Mouse (Mus musculus) stomach, embryonic 14.5 days (tissue): Measurements from ENCODE around the gene Trhr2. TPM values are rescaled to one million over a fixed set of nuclear protein-coding genes. Genes with fewer than 3 reads are reported as not detected.

Experiments
- ATAC-seq: fragments of 200-750 bp; cut with Nextera tagmentation; 2 replicates; pipeline ENCODE4 v1.8.0; 2017; ENCODE audit warnings: low read depth, moderate TSS enrichment; ENCODE audit not compliant: insufficient number of reproducible peaks, insufficient read depth, low FRiP score
- H3K27ac ChIP-seq: fragments of 300-500 bp; sonication (generic); 2 replicates; pipeline ENCODE4 v1.5.1; 2014; ENCODE audit warnings: mild to moderate bottlenecking, low read length, moderate library complexity, mixed read lengths
- H3K27me3 ChIP-seq: fragments of 300-500 bp; sonication (generic); 2 replicates; pipeline ENCODE4 v1.6.1; 2014; ENCODE audit warnings: low read length, control low read depth, mixed read lengths; ENCODE audit not compliant: control insufficient read depth, insufficient read depth
- H3K36me3 ChIP-seq: fragments of 300-500 bp; sonication (generic); 2 replicates; pipeline ENCODE4 v1.6.1; 2014; ENCODE audit warnings: mild to moderate bottlenecking, control low read depth, low read length, moderate library complexity, mixed read lengths; ENCODE audit not compliant: control insufficient read depth, insufficient read depth
- H3K4me1 ChIP-seq: fragments of 300-500 bp; sonication (generic); 2 replicates; pipeline ENCODE4 v1.6.1; 2014; ENCODE audit warnings: low read length, control low read depth, mixed read lengths; ENCODE audit not compliant: control insufficient read depth, insufficient read depth
- H3K4me2 ChIP-seq: fragments of 300-500 bp; sonication (generic); replicated peaks from 2 replicates; pipeline ENCODE4 v1.6.1; 2014; ENCODE audit warnings: low read depth, low read length, control low read depth
- H3K4me3 ChIP-seq: fragments of 300-500 bp; sonication (generic); 2 replicates; pipeline ENCODE4 v1.5.1; 2014; ENCODE audit warnings: low read depth, low read length, control low read depth
- H3K9ac ChIP-seq: fragments of 300-500 bp; sonication (generic); replicated peaks from 2 replicates; pipeline ENCODE4 v1.6.1; 2014; ENCODE audit warnings: low read depth, mild to moderate bottlenecking, control low read depth, low read length, moderate library complexity, mixed read lengths
- H3K9me3 ChIP-seq: fragments of 300-500 bp; sonication (generic); 2 replicates; pipeline ENCODE4 v1.6.1; 2016; ENCODE audit warnings: low read depth, low read length, control low read depth; ENCODE audit not compliant: control insufficient read depth
- WGBS: fragments of 180-500 bp; shearing (Covaris S2); extraction: QIAGEN DNeasy Blood & Tissue Kit; methylation state at CpG from one replicate; pipeline ENCODE4 v1.1.7; 2014; 5-methylcytosine and 5-hydroxymethylcytosine counted together
- polyA plus RNA-seq: library from polyadenylated mRNA; unstranded; fragments of >200 nt; fragmentation: Nextera tagmentation; extraction: Ambion mirVana; gene quantifications from 2 replicates; pipeline ENCODE4 v1.2.1, GENCODE M21; 2014

The Trhr2 gene
- polyA plus RNA-seq, 1 experiment from 2014 or later: not detected

GRCm38 (mm10) chr8:122322792-122323191 is 37.8 kb downstream of the Trhr2 start:
- no peak overlapping the region for H3K4me2 ChIP-seq
- peak; percentile 16 for ATAC-seq
- peak overlapping the region; percentile 77; the same call in 1 of the 2 replicates for H3K27ac ChIP-seq
- 33% methylated on average over 11 of the region's 11 CpGs for WGBS
- no peak overlapping the region for H3K9ac ChIP-seq
- no peaks in the 10 kb centered on the region for H3K9me3 ChIP-seq
- no peaks in the 10 kb centered on the region for H3K27me3 ChIP-seq
- H3K36me3 ChIP-seq: no peaks in the 10 kb centered on the region
- H3K4me1 ChIP-seq: peaks cover 43% of the 10 kb centered on the region
- H3K4me3 ChIP-seq: no peak overlapping the region

- ATAC-seq: no peak
- H3K36me3 ChIP-seq: no peaks in the 10 kb centered on the region
- H3K4me3 ChIP-seq: no peak overlapping the region
- no peak overlapping the region for H3K9ac ChIP-seq
- peaks cover 48% of the 10 kb centered on the region for H3K4me1 ChIP-seq
- H3K9me3 ChIP-seq: no peaks in the 10 kb centered on the region
- no peaks in the 10 kb centered on the region for H3K27me3 ChIP-seq
- H3K27ac ChIP-seq: peak overlapping the region; percentile 33; the same call in 1 of the 2 replicates
- H3K4me2 ChIP-seq: no peak overlapping the region
- 85% methylated on average over 7 of the region's 7 CpGs for WGBS
These were observed 38.4 kb downstream of the Trhr2 start for GRCm38 (mm10) chr8:122322126-122322525.

GRCm38 (mm10) chr8:122321455-122321921 is 39.1 kb downstream of the Trhr2 start:
- Histone ChIP-seq H3K36me3 (no peaks in the 10 kb centered on the region), H3K9me3 (no peaks in the 10 kb centered on the region), H3K4me3 (no peak overlapping the region), H3K9ac (no peak overlapping the region), H3K4me1 (peaks cover 47% of the 10 kb centered on the region), H3K27ac (peak overlapping the region; percentile 15; the same call in 1 of the 2 replicates), H3K27me3 (no peaks in the 10 kb centered on the region), H3K4me2 (no peak overlapping the region)
- 60% methylated on average over 10 of the region's 10 CpGs for WGBS
- ATAC-seq: peak; percentile 8; the same call in 1 of the 2 replicates

- H3K4me2 ChIP-seq: no peak overlapping the region
- 41% methylated on average over 3 of the region's 3 CpGs for WGBS
- H3K27ac ChIP-seq: peak overlapping the region; percentile 15; the same call in 1 of the 2 replicates
- H3K27me3 ChIP-seq: no peaks in the 10 kb centered on the region
- H3K9me3 ChIP-seq: no peaks in the 10 kb centered on the region
- H3K4me1 ChIP-seq: peaks cover 38% of the 10 kb centered on the region
- H3K36me3 ChIP-seq: no peaks in the 10 kb centered on the region
- no peak overlapping the region for H3K4me3 ChIP-seq
- H3K9ac ChIP-seq: no peak overlapping the region
- ATAC-seq: no peak
These were observed 40.0 kb downstream of the Trhr2 start for GRCm38 (mm10) chr8:122320541-122320940.

GRCm38 (mm10) chr8:122319708-122320075 is 40.9 kb downstream of the Trhr2 start:
- Histone ChIP-seq H3K9me3 (no peaks in the 10 kb centered on the region), H3K4me2 (no peak overlapping the region), H3K4me3 (no peak overlapping the region), H3K27ac (peak overlapping the region; percentile 63), H3K9ac (no peak overlapping the region), H3K36me3 (no peaks in the 10 kb centered on the region), H3K27me3 (no peaks in the 10 kb centered on the region), H3K4me1 (peaks cover 32% of the 10 kb centered on the region; the same call in 1 of the 2 replicates)
- 63% methylated on average over 7 of the region's 7 CpGs for WGBS
- 0 out of 2 replicates have a peak, but pooled peaks have one; percentile 5 for ATAC-seq

- Histone ChIP-seq H3K4me1 (peaks cover 31% of the 10 kb centered on the region; the same call in 1 of the 2 replicates), H3K4me3 (no peak overlapping the region), H3K27ac (peak overlapping the region; percentile 71), H3K9ac (no peak overlapping the region), H3K9me3 (no peaks in the 10 kb centered on the region), H3K36me3 (no peaks in the 10 kb centered on the region), H3K4me2 (no peak overlapping the region), H3K27me3 (no peaks in the 10 kb centered on the region)
- 59% methylated on average over 11 of the region's 11 CpGs for WGBS
- no peak for ATAC-seq
These were observed 41.4 kb downstream of the Trhr2 start for GRCm38 (mm10) chr8:122319045-122319707.

GRCm38 (mm10) chr8:122317918-122318475 is 42.5 kb downstream of the Trhr2 start:
- peaks cover 35% of the 10 kb centered on the region; the same call in 1 of the 2 replicates for H3K4me1 ChIP-seq
- H3K4me2 ChIP-seq: no peak overlapping the region
- WGBS: 42% methylated on average over 8 of the region's 8 CpGs

GRCm38 (mm10) chr8:122316402-122316801 is 44.1 kb downstream of the Trhr2 start:
- WGBS: 47% methylated on average over 2 of the region's 2 CpGs
- no peak for ATAC-seq
- no peaks in the 10 kb centered on the region for H3K9me3 ChIP-seq
- no peak overlapping the region for H3K9ac ChIP-seq
- peaks cover 32% of the 10 kb centered on the region; the same call in 1 of the 2 replicates for H3K4me1 ChIP-seq
- H3K4me3 ChIP-seq: no peak overlapping the region
- no peaks in the 10 kb centered on the region for H3K36me3 ChIP-seq
- H3K27me3 ChIP-seq: no peaks in the 10 kb centered on the region
- no peak overlapping the region for H3K27ac ChIP-seq
- no peak overlapping the region for H3K4me2 ChIP-seq

More at GRCm38 (mm10) chr8:122317918-122318475, 42.5 kb downstream of the Trhr2 start:
- peak overlapping the region; percentile 71 for H3K27ac ChIP-seq
- ATAC-seq: 0 out of 2 replicates have a peak, but pooled peaks have one; percentile 14
- H3K27me3 ChIP-seq: no peaks in the 10 kb centered on the region
- no peaks in the 10 kb centered on the region for H3K36me3 ChIP-seq
- H3K9me3 ChIP-seq: no peaks in the 10 kb centered on the region
- no peak overlapping the region for H3K9ac ChIP-seq
- H3K4me3 ChIP-seq: no peak overlapping the region
